In genomic region chr13:53008489-53009184, GRCm38 (mm10) we compare ENCODE assay signal across 8 mouse cellular contexts. TPM values are rescaled to one million over a fixed set of nuclear protein-coding genes. Genes with fewer than 3 reads are reported as not detected.
DNase-seq lines count a peak whose midpoint lies in the region; ATAC-seq lines count a peak whose summit lies in the region.

No protein-coding gene starts in this region.

- no peak for ATAC-seq in hindbrain, embryonic 14.5 days (ENCODE audit: low FRiP score)

- H3K4me3 ChIP-seq in hindbrain, embryonic 14.5 days (replicated peaks; ENCODE audit: low read length): no peak overlapping the region
- H3K4me3 ChIP-seq in hindbrain, embryonic 10.5 days: no peak overlapping the region

- H3K9ac ChIP-seq in hindbrain, embryonic 14.5 days: no peak overlapping the region

- H3K27ac ChIP-seq in hindbrain, embryonic 14.5 days: no peak overlapping the region
- no peak overlapping the region for H3K27ac ChIP-seq in hindbrain, embryonic 10.5 days

- H3K27me3 ChIP-seq in hindbrain, embryonic 14.5 days (ENCODE audit: control insufficient read depth, insufficient read depth, low read length): no peaks in the 10 kb centered on the region
- no peaks in the 10 kb centered on the region for H3K27me3 ChIP-seq in hindbrain, embryonic 10.5 days (ENCODE audit: insufficient read depth, poor library complexity, severe bottlenecking)

- no peak overlapping the region for H3K4me2 ChIP-seq in hindbrain, embryonic 14.5 days (replicated peaks)

- no peaks in the 10 kb centered on the region for H3K36me3 ChIP-seq in hindbrain, embryonic 14.5 days (replicated peaks; ENCODE audit: control insufficient read depth, insufficient read depth)
- H3K36me3 ChIP-seq in hindbrain, embryonic 10.5 days: no peaks in the 10 kb centered on the region

- 0 out of 2 replicates have a peak, but pooled peaks cover 4% of the 10 kb centered on the region for H3K4me1 ChIP-seq in hindbrain, embryonic 14.5 days (replicated peaks; ENCODE audit: control insufficient read depth, insufficient read depth, low read length)
- H3K4me1 ChIP-seq in hindbrain, embryonic 10.5 days (replicated peaks): peaks cover 14% of the 10 kb centered on the region

- 68% methylated on average over 7 of the region's 7 CpGs for WGBS in hindbrain, embryonic 14.5 days
- WGBS in hindbrain, embryonic 10.5 days: 84% methylated on average over 7 of the region's 7 CpGs

- no peaks in the 10 kb centered on the region for H3K9me3 ChIP-seq in hindbrain, embryonic 14.5 days (ENCODE audit: control insufficient read depth, low read length)
- no peaks in the 10 kb centered on the region for H3K9me3 ChIP-seq in hindbrain, embryonic 10.5 days

- DNase-seq in hindbrain, embryonic 14.5 days (ENCODE audit: low spot score): peak; percentile 23
- no peak for DNase-seq in hindbrain, embryonic 10.5 days (ENCODE audit: low spot score)
- DNase-seq in adrenal gland, postnatal 25 days: peak; percentile 69
- peak; percentile 76 to 84 for DNase-seq in heart, adult 18-20 months
- peak; percentile 58 to 71 for DNase-seq in lung, adult 18-20 months
- DNase-seq in B cell, adult 2 months: no peak
- no peak for DNase-seq in left cerebral cortex, adult 18-20 months (ENCODE audit: low spot score in 2 of 2)
- DNase-seq in embryo, embryonic 10.5 days (ENCODE audit: low spot score): no peak

RNA-seq across cellular contexts. Expression of gene Nfil3, which starts 27.8 kb away (rescaled TPM):
- 45.2 and 45.6 TPM in 2 replicates for polyA plus RNA-seq in hindbrain, embryonic 14.5 days (2014; fragmentation: Nextera tagmentation; extraction: Ambion mirVana)
- 21.9 and 25.9 TPM in 2 replicates for polyA plus RNA-seq in hindbrain, embryonic 10.5 days (2016; fragmentation: Nextera tagmentation; extraction: Ambion mirVana)
- 11.6 and 18.4 TPM in 2 replicates for total RNA-seq in adrenal gland, postnatal 25 days (2021)
- 10 to 100 TPM; 33.9 to 36.7 TPM for total RNA-seq in heart, adult 18-20 months (2021)
- total RNA-seq in left cerebral cortex, adult 18-20 months (2021): 10 to 100 TPM; 20.3 to 30.0 TPM

Comparison
In these comparisons a context has a peak if more than half of its experiments do, and no peak if none do; other contexts are left out.
1. DNase-seq: peak in hindbrain, embryonic 14.5 days (single experiment), adrenal gland, postnatal 25 days (single experiment), heart, adult 18-20 months (2 of 2) and lung, adult 18-20 months (2 of 2); none in hindbrain, embryonic 10.5 days (single experiment), B cell, adult 2 months (0 of 2), left cerebral cortex, adult 18-20 months (0 of 2) and embryo, embryonic 10.5 days (single experiment).